Mouse (Mus musculus) C2C12 (cell line): ENCODE results near the gene Timm44.

ENCODE experiments used
- CTCF ChIP-seq: IDR thresholded peaks from one replicate; pipeline ENCODE4 v1.5.1; 2011; ENCODE audit not compliant: control insufficient read depth, insufficient read depth, insufficient read length
- MAX ChIP-seq: IDR thresholded peaks from one replicate; pipeline ENCODE4 v1.6.1; 2011; ENCODE audit warnings: mild to moderate bottlenecking, control low read depth
- MYOG ChIP-seq: IDR thresholded peaks from one replicate; pipeline ENCODE4 v1.6.1; 2011; ENCODE audit not compliant: control insufficient read depth, insufficient read length; ENCODE audit errors: extremely low read depth

GRCm38 (mm10) chr8:4252116-4252760 is 23.5 kb downstream of the Timm44 start:
- no peak for TF ChIP-seq CTCF
- TF ChIP-seq MAX: no peak
- TF ChIP-seq MYOG: no peak
